Mouse (Mus musculus) kidney, postnatal 0 days (tissue): Measurements from ENCODE around the gene Dcst2. TPM values are rescaled to one million over a fixed set of nuclear protein-coding genes. Genes with fewer than 3 reads are reported as not detected.

ENCODE experiments used
- ATAC-seq: fragments of 200-750 bp; cut with Nextera tagmentation; replicated peaks from 2 replicates; pipeline ENCODE4 v1.8.0; 2017; ENCODE audit warnings: low read depth, moderate number of reproducible peaks, moderate TSS enrichment, moderate library complexity; ENCODE audit not compliant: low FRiP score
- DNase-seq: peaks from one replicate; pipeline ENCODE4 v3.0.0-alpha.2; 2016; ENCODE audit warnings: low spot score
- H3K27ac ChIP-seq: fragments of 300-500 bp; sonication (generic); 2 replicates; pipeline ENCODE4 v1.5.1; 2014; ENCODE audit warnings: mild to moderate bottlenecking
- H3K27me3 ChIP-seq: fragments of 300-500 bp; sonication (generic); 2 replicates; pipeline ENCODE4 v1.6.1; 2014; ENCODE audit warnings: low read length, mixed read lengths; ENCODE audit not compliant: insufficient read depth
- H3K36me3 ChIP-seq: fragments of 300-500 bp; sonication (generic); 2 replicates; pipeline ENCODE4 v1.6.1; 2014; ENCODE audit warnings: low read length, mixed read lengths; ENCODE audit not compliant: insufficient read depth
- H3K4me1 ChIP-seq: fragments of 300-500 bp; sonication (generic); replicated peaks from 2 replicates; pipeline ENCODE4 v1.6.1; 2014; ENCODE audit warnings: antibody characterized with exemption, low read length, mixed read lengths; ENCODE audit not compliant: insufficient read depth
- H3K4me2 ChIP-seq: fragments of 300-500 bp; sonication (generic); 2 replicates; pipeline ENCODE4 v1.6.1; 2014; ENCODE audit warnings: mild to moderate bottlenecking, low read length, moderate library complexity, mixed read lengths
- H3K4me3 ChIP-seq: fragments of 300-500 bp; sonication (generic); replicated peaks from 2 replicates; pipeline ENCODE4 v1.5.1; 2014; ENCODE audit warnings: low read depth, low read length
- H3K9ac ChIP-seq: fragments of 300-500 bp; sonication (generic); 2 replicates; pipeline ENCODE4 v1.6.1; 2014; ENCODE audit warnings: low read depth, low read length
- H3K9me3 ChIP-seq: fragments of 300-500 bp; sonication (generic); replicated peaks from 2 replicates; pipeline ENCODE4 v1.6.1; 2016; ENCODE audit warnings: low read length, inconsistent platforms, mixed read lengths
- CTCF ChIP-seq: IDR thresholded peaks from 2 replicates; pipeline ENCODE4 v1.5.1; 2016; ENCODE audit warnings: antibody characterized with exemption, low read depth, mild to moderate bottlenecking, moderate library complexity
- WGBS: fragments of 180-500 bp; shearing (Covaris S2); extraction: QIAGEN DNeasy Blood & Tissue Kit; methylation state at CpG from one replicate; pipeline ENCODE4 v1.1.7; 2014; 5-methylcytosine and 5-hydroxymethylcytosine counted together
- polyA plus RNA-seq: library from polyadenylated mRNA; unstranded; fragments of >200 nt; fragmentation: Nextera tagmentation; extraction: Ambion mirVana; gene quantifications from 2 replicates; pipeline ENCODE4 v1.2.1, GENCODE M21; 2015

The Dcst2 gene
- polyA plus RNA-seq, 1 experiment from 2014 or later: 0.62 TPM

GRCm38 (mm10) chr3:89321183-89322130 is 40.3 kb upstream of the Dcst2 start:
- DNase-seq: no peak
- H3K4me1 ChIP-seq: peaks cover 32% of the 10 kb centered on the region
- WGBS: under 1% methylated on average over 65 of the region's 66 CpGs

GRCm38 (mm10) chr3:89322131-89322500 is 39.7 kb upstream of the Dcst2 start:
- peaks cover 30% of the 10 kb centered on the region for H3K4me1 ChIP-seq
- H3K27ac ChIP-seq: no peak overlapping the region
- no peak for ATAC-seq
- no peaks in the 10 kb centered on the region for H3K36me3 ChIP-seq
- 1% methylated on average over 14 of the region's 14 CpGs for whole genome bisulfite sequencing
- DNase-seq: no peak
- no peaks in the 10 kb centered on the region for H3K9me3 ChIP-seq
- H3K27me3 ChIP-seq: peaks cover 17% of the 10 kb centered on the region; the same call in 1 of the 2 replicates
- peak overlapping the region; percentile 94 for H3K4me2 ChIP-seq
- TF ChIP-seq CTCF: no peak
- peak overlapping the region; percentile 58; the same call in 1 of the 2 replicates for H3K9ac ChIP-seq
- peak overlapping the region; percentile 46 for H3K4me3 ChIP-seq

More at GRCm38 (mm10) chr3:89321183-89322130, 40.3 kb upstream of the Dcst2 start:
- peaks cover 17% of the 10 kb centered on the region; the same call in 1 of the 2 replicates for H3K27me3 ChIP-seq
- H3K27ac ChIP-seq: no peak overlapping the region
- no peaks in the 10 kb centered on the region for H3K36me3 ChIP-seq
- no peak; the same call in 1 of the 2 replicates for ATAC-seq
- peak overlapping the region; percentile 46 for H3K4me3 ChIP-seq
- no peaks in the 10 kb centered on the region for H3K9me3 ChIP-seq
- TF ChIP-seq CTCF: no peak
- H3K4me2 ChIP-seq: peak overlapping the region; percentile 94
- peak overlapping the region; percentile 50 for H3K9ac ChIP-seq

GRCm38 (mm10) chr3:89322514-89323165 is 39.1 kb upstream of the Dcst2 start, which contains the start of gene Efna3:
Gene Efna3 (minus strand): TSS chr3:89322965.
- H3K4me3 ChIP-seq: peak within 1 kb of the TSS; percentile 46
- TF ChIP-seq CTCF: no peak
- ATAC-seq (peak; percentile 11; the same call in 1 of the 2 replicates), DNase-seq (peak; percentile 82)
- peaks cover 17% of the 10 kb centered on the region; the same call in 1 of the 2 replicates for H3K27me3 ChIP-seq
- H3K36me3 ChIP-seq: no peaks in the 10 kb centered on the region
- H3K27ac ChIP-seq: no peak within 1 kb of the TSS
- H3K4me1 ChIP-seq: peaks cover 33% of the 10 kb centered on the region
- no peaks in the 10 kb centered on the region for H3K9me3 ChIP-seq
- under 1% methylated on average over 49 of the region's 53 CpGs for WGBS
- H3K4me2 ChIP-seq: peak within 1 kb of the TSS; percentile 94
- peak within 1 kb of the TSS; percentile 58 for H3K9ac ChIP-seq

- no peaks in the 10 kb centered on the region for H3K36me3 ChIP-seq
- no peak for TF ChIP-seq CTCF
- H3K27ac ChIP-seq: no peak overlapping the region
- DNase-seq: no peak
- no peak overlapping the region for H3K4me2 ChIP-seq
- no peak overlapping the region for H3K4me3 ChIP-seq
- 93% methylated on average over 8 of the region's 8 CpGs for WGBS
- H3K9ac ChIP-seq: no peak overlapping the region
- H3K9me3 ChIP-seq: no peaks in the 10 kb centered on the region
- H3K4me1 ChIP-seq: peaks cover 17% of the 10 kb centered on the region; the same call in 1 of the 2 replicates
- no peak for ATAC-seq
- H3K27me3 ChIP-seq: 0 out of 2 replicates have a peak, but pooled peaks cover 4% of the 10 kb centered on the region
Measured at GRCm38 (mm10) chr3:89325882-89326281, 35.9 kb upstream of the Dcst2 start.

- Histone ChIP-seq H3K4me3 (no peak overlapping the region), H3K36me3 (no peaks in the 10 kb centered on the region), H3K27ac (no peak overlapping the region), H3K9me3 (no peaks in the 10 kb centered on the region), H3K4me2 (no peak overlapping the region), H3K27me3 (no peaks in the 10 kb centered on the region), H3K9ac (no peak overlapping the region), H3K4me1 (0 out of 2 replicates have a peak, but pooled peaks cover 5% of the 10 kb centered on the region)
- no peak for TF ChIP-seq CTCF
- DNase-seq: peak; percentile 16
- WGBS: 16% methylated on average over 9 of the region's 9 CpGs
- no peak for ATAC-seq
Measured at GRCm38 (mm10) chr3:89327371-89327870, 34.4 kb upstream of the Dcst2 start.

- TF ChIP-seq CTCF: no peak
- no peak overlapping the region for H3K4me2 ChIP-seq
- peaks cover 5% of the 10 kb centered on the region; the same call in 1 of the 2 replicates for H3K4me1 ChIP-seq
- ATAC-seq (no peak), DNase-seq (peak; percentile 7)
- no peaks in the 10 kb centered on the region for H3K9me3 ChIP-seq
- WGBS: 34% methylated on average over 4 of the region's 4 CpGs
- peaks cover under 1% of the 10 kb centered on the region; the same call in 1 of the 2 replicates for H3K36me3 ChIP-seq
- no peak overlapping the region for H3K4me3 ChIP-seq
- H3K27me3 ChIP-seq: no peaks in the 10 kb centered on the region
- H3K27ac ChIP-seq: no peak overlapping the region
- no peak overlapping the region for H3K9ac ChIP-seq
Measured at GRCm38 (mm10) chr3:89328623-89329022, 33.2 kb upstream of the Dcst2 start.
